Mouse (Mus musculus) hematopoietic multipotent progenitor cell, adult 10-12 weeks (in vitro differentiated cells): ENCODE data around the gene Tex13c1. TPM values are rescaled to one million over a fixed set of nuclear protein-coding genes. Genes with fewer than 3 reads are reported as not detected.

ENCODE experiments used
- polyA plus RNA-seq: library from polyadenylated mRNA; stranded (reverse); fragments of >175 nt; gene quantifications from 2 replicates; pipeline ENCODE4 v1.2.3, GENCODE M21; 2012; ENCODE audit warnings: low replicate concordance

The Tex13c1 gene
- 0.07 TPM in 1 of 2 replicates, not detected in the other for polyA plus RNA-seq

DNA sequence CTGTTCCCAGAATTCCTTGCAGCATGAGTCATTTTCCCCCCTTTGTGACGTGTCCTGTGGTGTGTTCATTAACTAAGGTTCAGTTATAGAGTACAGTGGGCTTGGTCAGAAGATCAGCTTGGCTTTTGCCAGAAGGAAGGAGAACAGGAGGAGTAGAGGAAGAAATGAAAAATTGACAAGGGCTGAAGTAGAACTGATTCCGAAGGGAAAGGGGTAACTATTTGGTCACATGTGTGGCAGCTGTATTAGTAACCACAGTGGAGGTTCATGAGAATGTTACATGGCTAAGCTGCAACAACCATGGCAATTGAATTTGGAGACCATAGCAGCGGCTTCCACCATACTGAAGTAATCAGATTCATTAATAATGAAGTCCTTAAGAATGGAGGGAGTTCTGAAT lies at the start of gene Tex13c1:
Tex13c1 (plus strand) TSS at position 301 of the 400 bp plus-strand sequence.

Other genes with a start within 250 kb of the Tex13c1 start
- not detected in 2 replicates for gene Tenm1, start 162.0 kb upstream of the Tex13c1 start, polyA plus RNA-seq